Mouse (Mus musculus) Muller cell, postnatal 12 days (primary cell): ENCODE measurements around the gene Klf7.
"Not testable (repeated sequence)": the region's sequence is repeated elsewhere in the genome, so short reads cannot be mapped to it uniquely, and the experiment has no call there.

Experiments
- DNase-seq: peaks from one replicate; pipeline ENCODE4 v3.0.0-alpha.2; 2015; ENCODE audit errors: inconsistent ontology term

Gene Klf7

DNA sequence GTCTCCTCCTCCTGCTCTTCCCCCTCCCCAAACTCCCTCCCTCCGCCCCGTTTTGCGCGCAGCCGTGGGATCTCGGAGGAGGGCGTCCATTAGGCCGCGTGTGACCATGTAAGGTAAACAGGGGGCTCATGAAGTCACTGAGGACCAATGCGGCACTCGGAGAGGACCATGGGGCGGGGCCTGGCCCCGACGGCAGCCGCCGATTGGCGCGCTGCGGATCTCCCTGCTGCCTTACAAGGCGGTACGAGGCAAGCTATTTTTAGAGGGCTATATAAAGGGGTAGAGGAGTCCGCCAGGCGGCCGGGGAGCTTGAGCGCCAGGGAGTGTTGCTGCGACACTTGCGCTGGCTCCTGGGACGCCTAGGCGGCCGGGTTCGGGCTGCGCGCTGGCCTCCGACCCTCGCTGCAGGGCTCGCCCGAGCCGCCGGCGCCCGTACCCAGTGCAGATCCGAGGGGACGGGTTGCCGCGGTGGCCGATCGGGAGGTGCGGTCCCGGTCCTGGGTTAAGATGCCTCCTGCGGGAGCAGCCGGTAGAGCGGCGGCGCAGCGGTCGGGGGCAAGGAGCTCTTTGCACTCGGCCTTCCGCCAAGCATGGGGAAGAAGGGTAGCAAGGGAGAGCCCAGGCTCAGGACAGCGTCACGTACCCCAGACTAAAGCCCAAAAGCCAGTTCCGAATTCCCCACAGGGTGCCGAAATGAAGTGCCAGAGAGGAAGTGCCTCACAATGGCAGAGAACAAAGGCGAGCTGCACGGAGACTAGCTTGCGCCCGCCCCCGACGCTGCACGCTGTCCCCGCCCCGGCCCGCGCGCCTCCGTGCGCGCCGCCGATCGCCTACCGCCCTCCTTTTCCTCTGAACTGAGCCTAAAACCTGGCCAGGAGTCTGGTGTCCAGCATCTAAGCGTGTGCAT lies at the start of gene Klf7:
Gene Klf7 (minus strand): TSS at position 724 of the 907 bp plus-strand sequence.
- peak; percentile 100 for DNase-seq

DNA sequence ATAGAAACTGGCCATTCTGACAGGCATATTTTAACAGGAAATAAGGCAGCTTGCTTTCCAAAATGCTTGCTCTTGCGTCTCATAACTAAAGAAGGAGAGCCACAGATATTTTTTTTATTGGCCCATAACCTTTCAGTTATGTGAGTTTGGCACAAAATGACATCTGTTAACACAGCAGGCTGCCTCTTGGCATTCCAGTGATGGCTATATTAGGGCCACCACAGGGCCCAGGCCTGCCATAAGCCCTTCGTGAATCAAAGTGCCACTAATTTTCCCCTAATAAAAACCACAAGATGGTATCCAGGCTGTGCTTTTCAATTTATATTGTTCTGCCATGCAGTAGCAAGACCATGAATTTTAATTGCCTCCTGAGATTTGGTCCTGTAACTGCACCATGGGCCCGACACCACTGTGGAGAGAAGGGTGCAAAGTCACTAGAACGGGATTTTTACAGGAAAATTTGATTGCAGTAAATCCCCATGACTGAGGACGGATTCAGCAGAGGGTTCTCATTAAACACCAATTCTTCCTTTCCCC lies 42.5 kb upstream of the Klf7 start:
- peak; percentile 8 for DNase-seq

DNA sequence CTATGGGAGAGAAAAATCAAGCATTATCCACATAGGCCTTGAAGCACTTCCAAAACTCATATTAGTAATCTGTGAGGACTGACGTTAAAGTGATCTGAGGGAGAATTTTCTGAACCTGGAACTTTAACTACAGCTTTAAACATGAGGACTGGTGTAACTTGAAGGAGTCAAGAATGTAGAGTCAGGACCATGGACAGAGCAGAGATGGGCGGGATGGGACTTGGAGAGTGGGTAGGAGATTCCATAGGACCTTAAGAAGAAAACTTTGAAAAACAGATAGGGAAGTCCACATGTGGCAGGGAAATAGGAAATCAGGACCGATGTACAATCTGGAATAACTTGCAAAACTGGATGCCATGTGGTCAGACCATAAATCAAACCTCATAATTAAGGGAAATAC lies 36.7 kb upstream of the Klf7 start:
- DNase-seq: peak; percentile 7

- no peak for DNase-seq
These were observed 27.1 kb upstream of the Klf7 start for GRCm38 (mm10) chr1:64149185-64149584.

DNA sequence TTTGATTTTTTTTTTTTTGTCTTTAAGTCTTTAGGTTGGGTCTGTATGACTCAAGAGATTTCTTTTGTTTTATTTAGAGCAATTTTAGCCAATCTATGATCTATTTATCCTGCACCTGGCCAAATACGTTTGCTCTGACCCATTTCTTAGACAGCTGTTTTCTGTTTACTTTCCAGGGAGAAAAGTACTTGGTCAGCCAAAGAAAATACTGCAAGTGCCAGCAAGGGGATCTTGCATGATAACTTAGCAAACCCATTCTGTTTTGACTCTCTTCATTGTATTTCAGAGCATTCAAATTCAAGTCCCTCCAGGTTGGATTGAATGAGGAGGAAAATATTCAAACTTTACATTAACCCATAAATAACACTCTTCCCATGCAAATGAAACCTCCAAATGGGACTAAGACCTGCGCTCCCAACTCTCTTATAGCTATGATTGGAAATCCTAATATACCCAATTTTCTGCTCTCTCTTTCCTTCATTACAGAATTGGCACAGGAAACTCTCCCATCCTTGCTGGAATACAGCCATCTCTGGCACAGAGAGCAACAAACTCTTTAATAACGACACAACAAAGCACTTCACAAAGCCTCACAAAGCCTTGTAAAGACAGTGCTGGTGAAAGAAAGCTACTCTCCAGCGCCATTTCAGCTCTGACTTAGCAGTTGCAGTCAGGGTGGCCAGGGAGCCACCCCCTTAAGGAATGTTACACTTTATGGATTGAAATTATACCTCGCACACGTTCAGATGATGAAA lies 20.8 kb upstream of the Klf7 start:
- DNase-seq: peak; percentile 14

DNA sequence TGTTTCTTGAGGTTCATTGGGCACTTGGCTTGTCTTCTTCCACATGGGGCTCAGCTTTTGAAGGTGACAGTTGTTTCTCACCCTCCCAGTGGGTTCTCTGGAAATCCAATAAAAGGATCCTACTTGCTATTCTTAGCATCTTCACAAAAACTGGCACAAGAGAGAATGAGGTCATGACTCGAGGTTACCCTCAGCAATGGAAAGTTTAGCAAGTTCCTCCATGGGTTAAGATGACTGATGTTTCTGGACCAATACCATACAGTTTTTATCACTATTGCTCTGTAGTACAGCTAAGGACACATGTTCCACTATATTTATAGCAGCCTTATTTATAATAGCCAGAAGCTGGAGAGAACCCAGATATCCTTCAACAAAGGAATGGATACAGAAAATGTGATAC lies 12.4 kb upstream of the Klf7 start:
- peak; percentile 33 for DNase-seq

DNA sequence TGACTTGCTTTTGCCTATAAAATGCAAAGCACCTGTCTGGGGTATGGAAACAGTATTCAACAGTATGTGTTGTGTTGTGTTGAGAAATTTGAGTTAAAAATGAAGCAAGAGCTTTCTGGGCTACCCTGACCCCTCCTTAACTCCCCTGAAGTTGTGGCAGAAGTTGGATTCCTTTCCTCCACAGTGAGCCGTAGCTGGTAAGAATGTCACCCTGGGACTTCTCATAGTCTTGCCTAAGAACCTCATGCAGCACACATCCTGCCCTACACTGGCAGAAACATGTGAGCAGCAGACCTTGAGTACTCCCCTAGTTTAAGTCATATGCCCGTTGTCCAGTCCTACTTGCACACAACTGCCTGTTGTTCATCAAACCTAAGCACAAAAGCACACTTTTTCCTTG lies 4.7 kb upstream of the Klf7 start:
- no peak for DNase-seq

GRCm38 (mm10) chr1:64122466-64122830 lies 366 bp upstream of the Klf7 start:
- DNase-seq: no peak

DNA sequence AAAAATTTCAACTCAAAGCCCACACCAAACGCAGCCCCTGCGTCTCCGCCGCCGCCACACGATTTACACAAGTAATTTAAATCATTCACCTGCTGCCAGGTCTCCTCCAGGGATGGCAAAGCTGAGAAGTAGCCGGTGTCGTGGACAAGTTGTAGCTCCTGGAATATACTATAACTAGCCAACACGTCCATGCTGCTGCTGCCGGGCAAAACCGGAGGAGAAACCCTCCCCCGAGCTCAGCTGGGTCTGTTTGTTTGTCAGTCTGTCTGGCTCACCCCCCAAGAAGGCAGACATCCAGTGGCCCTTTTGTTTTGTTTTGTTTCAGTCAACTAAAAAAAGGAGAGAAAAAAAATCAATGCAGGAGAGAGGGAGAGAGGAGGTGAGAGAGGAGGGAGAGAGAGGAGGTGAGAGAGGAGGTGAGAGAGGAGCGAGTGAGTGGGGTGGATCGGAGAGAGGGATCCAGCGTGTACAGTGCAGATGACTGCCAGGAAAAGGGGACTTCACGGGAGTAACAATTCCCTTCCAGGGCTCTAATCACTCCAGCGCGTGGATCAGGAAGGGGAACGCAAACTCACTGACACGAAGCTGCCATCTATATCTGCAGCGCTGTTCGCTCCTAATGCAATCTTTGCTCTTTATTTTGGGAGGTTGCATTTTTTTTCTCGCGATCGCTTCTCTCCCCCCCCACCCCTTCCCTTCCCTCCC lies 1.1 kb downstream of the Klf7 start:
- DNase-seq: no peak

DNA sequence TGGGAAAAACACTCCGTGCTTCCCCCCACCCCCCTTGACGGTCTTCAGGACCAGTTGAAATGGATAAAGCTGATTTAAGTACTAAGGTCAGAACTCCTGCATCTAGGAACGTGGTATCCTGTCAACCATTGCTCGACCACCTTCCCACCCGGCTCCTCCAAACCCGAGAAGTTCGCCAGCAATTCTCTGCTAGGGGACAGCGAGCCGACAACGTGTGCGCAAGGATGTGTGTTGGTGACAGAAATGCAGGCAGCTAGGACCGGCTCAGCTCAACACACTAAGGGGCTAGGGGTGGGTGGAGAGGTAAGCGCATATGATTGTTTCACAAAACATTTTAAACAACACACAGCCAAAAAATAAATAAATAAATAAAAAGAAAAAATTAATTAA lies 1.7 kb downstream of the Klf7 start:
- peak; percentile 43 for DNase-seq

- no peak for DNase-seq
These were observed 2.2 kb downstream of the Klf7 start for GRCm38 (mm10) chr1:64119851-64120250.

GRCm38 (mm10) chr1:64119358-64119794 lies 2.7 kb downstream of the Klf7 start:
- peak; percentile 60 for DNase-seq

DNA sequence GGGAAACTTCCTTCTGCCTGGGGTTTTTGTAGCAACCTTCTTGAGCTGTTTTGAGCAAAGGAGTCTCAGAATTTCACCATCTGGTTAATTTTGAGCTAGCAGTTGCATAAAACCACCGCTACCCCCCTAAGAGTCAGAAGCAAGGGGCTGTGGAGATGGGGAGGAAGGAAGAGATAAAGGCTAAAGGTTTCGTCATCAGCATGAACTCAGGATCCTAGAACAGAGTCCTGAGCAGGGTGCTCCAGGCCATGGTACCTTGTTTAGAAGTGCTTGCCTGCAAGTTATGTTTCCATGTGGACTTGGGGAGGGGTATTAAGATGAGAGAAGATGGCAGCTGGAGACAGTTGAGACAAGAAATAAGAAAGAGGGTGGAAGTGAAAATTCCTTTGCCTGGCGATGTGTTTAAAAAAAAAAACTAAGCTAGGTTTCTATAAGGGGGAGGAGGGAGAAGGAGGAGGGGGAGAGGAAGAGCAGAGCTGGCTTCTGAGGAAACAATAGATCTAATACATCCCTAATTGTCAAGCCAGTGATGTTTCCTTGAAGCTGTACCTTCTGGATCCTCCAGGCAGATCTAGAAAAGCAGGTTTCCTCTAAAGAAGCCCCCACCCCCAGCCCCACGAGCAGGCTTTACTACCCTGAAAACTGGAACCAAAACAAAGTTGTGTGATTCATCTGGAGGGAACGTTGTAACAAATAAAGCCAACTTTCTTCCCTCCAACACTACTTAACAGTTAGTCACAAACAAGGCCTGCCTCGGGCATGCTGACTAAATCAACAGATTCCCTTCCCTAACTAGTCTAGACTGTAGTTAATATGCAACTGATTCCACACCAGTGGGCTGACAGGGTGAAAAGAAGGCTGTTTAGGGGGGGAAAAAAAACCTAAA lies 3.6 kb downstream of the Klf7 start:
- DNase-seq: peak; percentile 85

- DNase-seq: no peak
These were observed 4.4 kb downstream of the Klf7 start for GRCm38 (mm10) chr1:64117478-64118284.

DNA sequence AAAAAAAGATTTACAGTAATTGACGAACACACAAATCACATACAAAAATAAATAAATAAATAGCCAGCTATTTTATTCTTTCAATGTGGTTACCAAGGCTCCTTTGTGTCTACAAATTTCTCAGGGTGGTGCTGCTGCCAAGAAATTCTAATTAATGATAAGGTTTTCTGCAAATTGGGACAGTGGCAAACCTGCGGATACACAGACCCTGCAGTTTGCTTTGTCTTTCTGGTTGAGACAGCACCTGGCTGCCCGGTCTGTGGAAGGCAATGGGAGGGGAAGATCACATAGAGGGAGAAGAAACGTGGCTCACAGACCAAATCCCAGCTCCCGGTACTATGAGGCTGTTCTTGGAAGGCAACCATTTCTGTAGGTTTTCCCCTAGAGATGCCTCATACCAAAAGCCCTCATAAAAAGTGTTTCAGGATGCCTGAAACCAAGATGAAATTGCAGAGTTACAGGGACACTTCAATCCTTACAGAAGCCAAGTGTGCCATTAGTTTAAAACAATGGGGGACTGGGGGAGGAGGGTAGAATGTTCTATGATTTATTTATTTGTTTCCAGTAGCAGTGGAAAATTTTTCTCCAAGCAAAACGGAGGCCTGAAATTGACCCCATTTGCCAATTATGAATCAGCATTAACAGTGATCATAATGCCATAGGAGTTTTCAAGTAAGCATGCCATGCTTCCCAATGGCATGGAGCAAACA lies 5.2 kb downstream of the Klf7 start:
- DNase-seq: peak; percentile 79

DNA sequence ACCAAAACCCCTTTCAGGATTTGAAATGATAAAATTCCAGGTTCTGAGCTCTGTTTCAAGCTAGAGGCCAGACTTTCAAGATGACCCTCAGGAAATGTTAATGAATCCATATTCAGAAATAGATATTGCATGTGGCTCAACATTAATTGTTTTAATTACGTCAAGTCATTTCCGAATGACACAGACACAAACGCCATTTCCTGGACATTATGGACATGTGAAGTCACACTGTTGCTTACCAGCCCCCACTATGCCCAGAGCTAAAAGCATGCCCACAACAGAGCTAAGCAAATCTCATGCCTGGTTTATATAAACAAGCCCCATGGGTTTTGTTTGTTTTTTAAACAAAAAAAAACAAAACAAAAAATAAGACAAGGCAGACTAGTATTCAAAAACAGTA lies 7.5 kb downstream of the Klf7 start:
- DNase-seq: no peak

DNA sequence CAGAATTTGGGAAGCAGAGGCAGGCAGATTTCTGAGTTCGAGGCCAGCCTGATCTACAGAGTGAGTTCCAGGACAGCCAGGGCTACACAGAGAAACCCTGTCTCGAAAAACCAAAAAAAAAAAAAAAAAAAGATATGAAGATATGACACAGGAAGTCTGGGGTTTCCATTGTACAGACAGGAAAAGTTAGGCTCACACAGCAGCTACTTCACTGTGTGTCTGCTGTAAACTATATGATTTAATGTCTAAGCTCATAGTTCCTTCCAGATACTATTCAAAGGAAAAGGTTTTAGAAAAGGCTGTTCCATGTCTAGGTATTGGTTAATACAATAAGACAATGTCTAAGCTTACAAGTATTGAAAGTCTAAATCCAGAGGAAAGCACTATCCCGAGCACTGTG lies 13.4 kb downstream of the Klf7 start:
- not testable (repeated sequence) for DNase-seq

DNA sequence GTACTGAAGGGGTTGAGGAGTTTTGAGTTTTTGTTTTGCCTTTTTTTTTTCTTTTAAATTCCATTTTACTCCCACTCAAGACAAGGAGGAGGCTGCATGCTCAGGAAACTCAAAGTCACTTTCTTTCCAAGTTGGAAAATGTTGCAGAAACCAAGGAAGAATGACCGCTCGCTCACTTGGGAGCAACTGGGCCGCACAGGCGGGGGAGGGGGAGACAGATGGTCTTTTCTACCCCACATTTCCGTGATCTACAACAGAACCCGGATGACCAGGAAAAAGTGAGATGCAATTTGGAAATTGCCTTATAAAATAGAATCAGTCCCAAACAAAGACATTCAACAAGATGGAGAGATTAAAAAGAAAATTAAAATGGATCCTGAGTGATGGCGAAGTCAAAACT lies 14.6 kb downstream of the Klf7 start:
- no peak for DNase-seq

GRCm38 (mm10) chr1:64106127-64106526 lies 16.0 kb downstream of the Klf7 start:
- DNase-seq: no peak
